ENCODE assay signal across 32 mouse cellular contexts in the genomic region with DNA sequence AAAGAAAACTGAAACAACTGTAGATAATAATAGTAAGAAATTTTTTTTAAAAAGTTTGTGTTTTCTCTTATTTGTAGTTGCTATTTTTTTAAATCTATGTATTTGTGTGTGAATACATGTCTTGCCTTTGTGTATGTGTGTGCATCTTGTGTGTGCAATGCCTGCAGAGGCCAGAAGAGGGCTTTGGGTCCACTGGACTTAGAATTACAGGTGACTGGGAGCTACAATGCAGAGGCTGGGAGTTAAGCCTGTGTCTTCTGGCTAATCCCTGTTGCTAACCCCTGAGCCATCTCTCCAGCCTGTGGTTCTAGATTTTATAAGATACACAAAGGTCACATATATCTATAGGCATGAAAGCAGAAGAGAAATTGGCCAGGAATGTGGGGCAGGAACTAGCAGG. TPM values are rescaled to one million over a fixed set of nuclear protein-coding genes. Genes with fewer than 3 reads are reported as not detected.
DNase-seq lines count a peak whose midpoint lies in the region; ATAC-seq and TF ChIP-seq lines count a peak whose summit lies in the region.
"Had no signal": no experiment of that assay in that cellular context is flagged by ENCODE, and none has a peak within 500 bp of the region (broad histone marks: within the 10 kb centered on the region; RNA-seq: fewer than 3 reads in every experiment).

No protein-coding gene starts in this region.

- no peaks in the 10 kb centered on the region for H3K36me3 ChIP-seq in intestine, postnatal 0 days (ENCODE audit: control insufficient read depth, insufficient read depth)
- no peaks in the 10 kb centered on the region for H3K36me3 ChIP-seq in intestine, embryonic 16.5 days (ENCODE audit: control insufficient read depth, insufficient read depth, low read length)
- H3K36me3 ChIP-seq: embryonic facial prominence, embryonic 10.5 days; embryonic facial prominence, embryonic 13.5 days; forebrain, embryonic 12.5 days; forebrain, embryonic 15.5 days; G1E; hindbrain, embryonic 10.5 days; hindbrain, embryonic 13.5 days had no signal

- peak; percentile 13; the same call in 1 of the 2 replicates for TF ChIP-seq CTCF in intestine, postnatal 0 days (IDR thresholded peaks at IDR 0.05; ENCODE audit: low read depth)

- H3K9me3 ChIP-seq in intestine, postnatal 0 days (ENCODE audit: control insufficient read depth) = no peaks in the 10 kb centered on the region
- no peaks in the 10 kb centered on the region; the same call in 1 of the 2 replicates for H3K9me3 ChIP-seq in intestine, embryonic 16.5 days (ENCODE audit: control insufficient read depth, low read length)
- H3K9me3 ChIP-seq: forebrain, embryonic 15.5 days; G1E had no signal

- H3K4me3 ChIP-seq in intestine, postnatal 0 days (ENCODE audit: low read depth, low read length) = no peak overlapping the region
- no peak overlapping the region for H3K4me3 ChIP-seq in intestine, embryonic 16.5 days (ENCODE audit: low read length)
- H3K4me3 ChIP-seq: embryonic facial prominence, embryonic 10.5 days; embryonic facial prominence, embryonic 13.5 days; erythroblast, embryonic 14.5 days; forebrain, embryonic 12.5 days; forebrain, embryonic 15.5 days; hindbrain, embryonic 10.5 days; hindbrain, embryonic 13.5 days had no signal

- no peaks in the 10 kb centered on the region for H3K27me3 ChIP-seq in intestine, postnatal 0 days (replicated peaks; ENCODE audit: control insufficient read depth, insufficient read depth, low read length)
- no peaks in the 10 kb centered on the region for H3K27me3 ChIP-seq in intestine, embryonic 16.5 days (replicated peaks; ENCODE audit: control insufficient read depth, insufficient read depth, low read length)
- H3K27me3 ChIP-seq: embryonic facial prominence, embryonic 13.5 days; forebrain, embryonic 12.5 days; forebrain, embryonic 15.5 days; hindbrain, embryonic 13.5 days had no signal

- H3K9ac ChIP-seq in intestine, postnatal 0 days (ENCODE audit: low read depth, low read length) = no peak overlapping the region
- no peak overlapping the region for H3K9ac ChIP-seq in intestine, embryonic 16.5 days (ENCODE audit: low read depth, low read length)
- H3K9ac ChIP-seq: embryonic facial prominence, embryonic 13.5 days; forebrain, embryonic 12.5 days; forebrain, embryonic 15.5 days; hindbrain, embryonic 13.5 days had no signal

- no peak overlapping the region for H3K4me2 ChIP-seq in intestine, postnatal 0 days (replicated peaks; ENCODE audit: low read depth)
- H3K4me2 ChIP-seq in intestine, embryonic 16.5 days (ENCODE audit: low read depth, low read length) = no peak overlapping the region
- H3K4me2 ChIP-seq: embryonic facial prominence, embryonic 13.5 days; forebrain, embryonic 12.5 days; forebrain, embryonic 15.5 days; heart, embryonic 11.5 days; hindbrain, embryonic 13.5 days had no signal

- no peak overlapping the region for H3K27ac ChIP-seq in intestine, postnatal 0 days (ENCODE audit: low read depth, low read length)
- H3K27ac ChIP-seq in intestine, embryonic 16.5 days (ENCODE audit: low read length) = no peak overlapping the region
- H3K27ac ChIP-seq: embryonic facial prominence, embryonic 10.5 days; embryonic facial prominence, embryonic 13.5 days; forebrain, embryonic 12.5 days; forebrain, embryonic 15.5 days; hindbrain, embryonic 10.5 days; hindbrain, embryonic 13.5 days had no signal

- ATAC-seq in intestine, postnatal 0 days = no peak
- ATAC-seq in intestine, embryonic 16.5 days = no peak
- ATAC-seq: CD4-positive, CD25-positive, alpha-beta regulatory T cell, adult 4 months; forebrain, embryonic 15.5 days had no signal

- H3K4me1 ChIP-seq in intestine, postnatal 0 days (replicated peaks; ENCODE audit: control insufficient read depth, insufficient read depth, low read length) = no peaks in the 10 kb centered on the region
- no peaks in the 10 kb centered on the region for H3K4me1 ChIP-seq in intestine, embryonic 16.5 days (ENCODE audit: control insufficient read depth, insufficient read depth, low read length)
- H3K4me1 ChIP-seq: embryonic facial prominence, embryonic 10.5 days; embryonic facial prominence, embryonic 13.5 days; forebrain, embryonic 12.5 days; forebrain, embryonic 15.5 days; hindbrain, embryonic 13.5 days had no signal

- DNase-seq in ES-CJ7 (ENCODE audit: low read depth, low spot score) (peak; percentile 59), R1 (ENCODE audit: low read depth, low spot score) (peak; percentile 76)
- no peak for DNase-seq in thymus, adult 18-20 months
- no peak for DNase-seq in right cerebral cortex, postnatal 10 days (ENCODE audit: low spot score in 2 of 2)
- DNase-seq: adrenal gland, postnatal 10 days; adrenal gland, postnatal 36 days; cerebellum, adult 11-12 months; cerebellum, adult 8-10 months; cerebellum, postnatal 10 days; cerebellum, postnatal 36 days; embryo, embryonic 11 days; gastrocnemius, postnatal 10 days; gastrocnemius, postnatal 36 days; heart, postnatal 36 days; kidney, adult 18-20 months had no signal

RNA-seq across cellular contexts. Expression of gene Gm26661, which starts 9.2 kb away (rescaled TPM):
- not detected in 2 replicates for polyA plus RNA-seq in intestine, postnatal 0 days (2015; fragmentation: Nextera tagmentation; extraction: Ambion mirVana)
- polyA plus RNA-seq in intestine, embryonic 16.5 days (2015; fragmentation: Nextera tagmentation; extraction: Ambion mirVana) = not detected in 2 replicates
- polyA plus RNA-seq: C2C12; CD4-positive, CD25-positive, alpha-beta regulatory T cell, adult 4 months; cortical plate, adult 2 months; embryonic facial prominence, embryonic 10.5 days; embryonic facial prominence, embryonic 13.5 days; erythroblast, embryonic 14.5 days; forebrain, embryonic 12.5 days; forebrain, embryonic 15.5 days; G1E; heart, embryonic 11.5 days; heart, embryonic 14.5 days; heart, postnatal 0 days; hindbrain, embryonic 10.5 days; hindbrain, embryonic 13.5 days; intestine, embryonic 14.5 days had no signal

RNA-seq across cellular contexts. Expression of gene Flnb, which starts 17.1 kb away (rescaled TPM):
- polyA plus RNA-seq in intestine, postnatal 0 days (2015; fragmentation: Nextera tagmentation; extraction: Ambion mirVana) = 7.0 and 7.2 TPM in 2 replicates
- polyA plus RNA-seq in intestine, embryonic 16.5 days (2015; fragmentation: Nextera tagmentation; extraction: Ambion mirVana) = 14.7 and 17.0 TPM in 2 replicates

Comparison
In these comparisons a context has a peak if more than half of its experiments do, and no peak if none do; other contexts are left out.
1. DNase-seq: peak in ES-CJ7 (single experiment) and R1 (single experiment); none in thymus, adult 18-20 months (0 of 2) and right cerebral cortex, postnatal 10 days (0 of 2).